Mouse (Mus musculus): ENCODE measurements at regions not wholly inside any gene's neighbourhood (a gene's known extent, or its start where the extent isn't known, plus 50 kb on each side); places are given as distances from the start of the nearest gene placed in this dataset.
A peak's percentile ranks its signal among the peaks of the same experiment; 100 is the strongest.
"Not testable (repeated sequence)": the region's sequence is repeated elsewhere in the genome, so short reads cannot be mapped to it uniquely, and the experiment has no call there.

GRCm38 (mm10) chr9:48055246-48055645 is 106.6 kb upstream of the Nxpe4 start:
- no peak for DNase-seq

DNA sequence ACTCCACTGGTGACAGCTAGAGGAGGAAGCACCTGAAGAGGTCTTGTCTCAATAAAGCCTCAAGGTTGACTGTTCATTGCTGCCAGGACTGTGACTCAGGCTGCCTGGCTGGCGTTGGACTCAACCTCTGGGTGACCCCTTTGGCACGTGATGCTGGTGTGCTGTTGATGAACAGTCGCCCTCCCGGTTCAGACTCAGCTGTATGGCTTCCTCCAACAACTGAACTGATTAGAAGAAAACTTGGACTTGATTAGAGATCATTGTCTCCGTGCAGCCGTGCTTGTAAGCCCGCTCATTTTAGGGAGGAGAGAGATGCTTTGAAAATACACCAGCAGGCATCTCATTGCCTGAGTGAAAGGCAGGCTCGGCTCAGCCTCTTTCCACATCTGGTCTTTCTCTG is 103.2 kb upstream of the Nxpe4 start:
- DNase-seq = peak; percentile 8

- DNase-seq = no peak
These were observed 102.2 kb upstream of the Nxpe4 start for GRCm38 (mm10) chr9:48059549-48060165.

- no peak for DNase-seq
These were observed 100.8 kb upstream of the Nxpe4 start for GRCm38 (mm10) chr9:48060996-48061395.

DNA sequence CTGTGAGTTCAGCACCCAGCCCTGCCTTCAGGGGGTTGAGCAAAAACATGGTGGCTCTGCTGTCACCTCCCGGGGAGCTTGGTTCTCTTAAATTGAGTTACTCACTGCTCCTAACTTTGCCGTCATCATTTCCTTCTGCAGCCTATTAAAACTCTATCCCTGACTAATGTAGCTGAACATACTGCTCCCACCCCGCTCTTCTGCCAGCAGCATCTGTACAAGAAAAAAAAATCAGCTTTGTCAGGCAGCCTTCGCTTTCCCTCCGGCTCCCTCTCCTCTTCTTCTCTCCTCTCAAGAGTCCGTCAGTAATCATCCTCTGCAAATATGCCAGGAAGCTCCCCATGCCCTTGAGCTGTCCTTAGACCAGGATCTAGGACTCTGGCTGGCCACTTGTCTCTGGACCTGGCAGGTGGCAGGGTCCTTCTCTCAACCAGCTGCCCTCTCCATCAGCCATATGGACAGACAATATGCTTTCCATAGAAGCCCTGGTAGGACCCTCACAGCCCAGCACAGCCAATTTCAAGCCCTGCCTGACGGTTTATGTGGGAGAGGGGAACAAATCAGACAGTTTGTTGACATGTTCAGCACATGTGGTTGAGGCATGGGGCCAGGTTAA is 95.0 kb upstream of the Nxpe4 start:
- no peak for DNase-seq

- DNase-seq = no peak
These were observed 89.2 kb upstream of the Nxpe4 start for GRCm38 (mm10) chr9:48072592-48072991.

- DNase-seq = no peak
These were observed 88.7 kb upstream of the Nxpe4 start for GRCm38 (mm10) chr9:48073096-48073495.

GRCm38 (mm10) chr9:48075661-48076240 is 86.1 kb upstream of the Nxpe4 start:
- DNase-seq = no peak

GRCm38 (mm10) chr9:48082461-48082860 is 79.4 kb upstream of the Nxpe4 start:
- no peak for DNase-seq

GRCm38 (mm10) chr9:48084196-48084595 is 77.6 kb upstream of the Nxpe4 start:
- DNase-seq = not testable (repeated sequence)

DNA sequence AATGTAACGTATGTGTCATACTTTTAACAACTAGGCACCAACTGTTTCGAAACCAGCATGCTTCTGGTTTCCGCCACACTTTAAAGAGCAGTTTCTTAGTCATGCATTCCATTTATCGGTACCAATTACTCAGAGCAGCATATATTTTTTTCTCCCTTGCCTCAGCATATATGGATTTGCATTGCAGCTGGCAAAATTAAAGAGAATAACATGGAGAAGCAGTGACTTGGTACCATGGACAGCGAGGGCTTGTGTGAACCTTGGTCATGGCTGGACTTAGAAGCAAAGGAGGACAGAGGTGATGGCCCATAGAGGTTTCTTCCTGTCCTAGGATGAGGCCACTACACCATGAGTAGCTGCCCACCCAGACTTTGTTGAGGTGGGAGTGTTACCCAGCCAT is 72.2 kb upstream of the Nxpe4 start:
- DNase-seq = no peak

DNA sequence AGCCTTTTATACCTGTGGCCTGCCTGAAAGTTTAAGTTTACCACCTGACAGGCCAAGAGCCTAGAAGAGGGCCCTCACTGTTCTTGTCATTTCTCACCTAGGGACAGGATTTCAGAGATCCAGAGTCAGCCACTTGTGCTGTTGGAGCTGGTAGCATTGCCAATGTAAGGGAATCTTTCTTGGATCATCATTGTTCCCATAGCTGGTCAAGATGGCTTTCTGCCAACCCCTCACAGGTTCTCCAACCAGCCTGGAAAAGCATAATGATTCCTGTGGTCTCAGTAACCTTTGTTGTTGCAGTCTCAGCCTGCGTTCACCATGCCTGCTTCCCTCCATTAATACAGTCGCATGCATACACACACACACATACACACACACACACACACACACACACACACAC is 67.1 kb upstream of the Nxpe4 start:
- no peak for DNase-seq

DNA sequence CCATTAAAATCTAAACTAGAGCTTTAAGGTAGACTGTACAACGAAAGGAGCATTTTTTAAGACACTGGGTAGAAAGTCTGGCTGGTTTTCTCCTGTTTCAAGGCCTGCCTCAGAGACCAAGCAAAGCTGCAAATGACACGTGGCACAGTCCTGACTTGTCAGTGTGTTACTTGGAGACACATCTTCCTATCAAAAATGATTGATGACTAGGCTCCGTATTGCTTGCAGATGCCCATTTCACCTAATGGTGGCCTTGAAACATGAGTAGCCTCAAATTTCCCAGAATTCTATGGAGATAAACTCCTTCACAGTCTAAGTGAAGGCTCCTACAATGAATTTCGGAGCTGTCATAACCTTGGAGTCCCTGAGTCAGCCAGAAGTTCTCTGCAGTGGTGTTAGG is 62.0 kb upstream of the Nxpe4 start:
- no peak for DNase-seq

- peak; percentile 16 for DNase-seq
These were observed 55.2 kb upstream of the Nxpe4 start for GRCm38 (mm10) chr9:48106441-48107167.

DNA sequence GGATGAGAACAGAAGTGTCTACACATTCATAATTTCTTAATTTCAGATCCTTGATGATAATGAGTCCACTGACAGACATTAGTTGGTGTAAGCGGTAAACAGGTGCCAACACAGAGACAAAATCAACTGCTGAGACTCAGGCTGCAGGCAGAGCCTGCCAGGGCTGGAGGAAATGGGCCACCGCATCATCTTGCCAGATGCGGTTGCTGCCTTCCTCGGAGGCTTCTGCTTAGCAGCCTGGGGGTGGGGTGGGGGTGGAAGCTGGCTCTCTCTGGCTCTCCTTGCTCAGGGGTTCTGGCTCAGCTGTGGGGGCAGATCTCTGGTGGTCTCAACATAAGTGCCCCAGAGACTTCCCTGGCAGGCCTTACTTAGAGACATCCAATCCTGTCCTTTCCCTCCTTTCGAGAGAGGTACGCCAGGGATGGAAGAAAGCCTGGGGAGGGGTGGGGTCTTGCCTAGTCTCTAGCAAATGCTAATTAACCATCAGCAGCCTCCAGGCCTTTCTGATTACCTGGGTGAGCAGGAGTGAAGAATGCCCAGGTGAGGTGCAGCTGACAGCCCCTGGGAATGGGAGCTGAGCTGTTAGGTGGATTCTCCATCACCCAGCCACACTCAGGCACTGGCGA is 52.7 kb upstream of the Nxpe4 start:
- no peak for DNase-seq

DNA sequence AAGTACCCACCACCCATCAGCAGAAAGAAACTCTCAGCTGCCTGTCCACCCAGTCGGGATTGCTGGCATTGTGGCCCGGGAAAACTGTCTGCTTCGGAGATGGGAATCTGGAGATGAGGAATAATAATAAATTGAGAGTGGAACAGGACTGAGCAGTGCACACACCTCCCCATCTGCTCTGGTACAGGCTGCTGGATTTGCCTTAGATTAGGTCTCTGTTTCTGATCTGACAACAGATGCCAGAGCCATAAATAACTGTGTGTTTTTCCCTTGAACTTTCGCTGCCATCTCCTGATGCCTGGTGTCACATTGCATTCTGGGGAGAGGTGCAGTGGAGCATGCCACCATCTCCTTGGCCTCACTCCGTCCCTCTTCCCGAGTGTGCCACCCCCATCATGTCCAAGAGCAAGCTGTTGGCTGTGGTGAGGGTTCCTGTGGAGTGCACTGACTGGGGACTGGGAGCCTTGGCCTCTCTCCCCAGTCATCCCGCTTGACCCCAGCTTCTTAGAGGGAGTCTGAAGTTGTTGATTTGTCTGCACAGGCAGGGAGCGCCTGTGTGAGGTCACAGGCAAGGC is 50.4 kb upstream of the Nxpe4 start:
- no peak for DNase-seq

Measured in lung, postnatal 10 days (tissue).